Mouse (Mus musculus): ENCODE measurements around the gene Col17a1. TPM values are rescaled to one million over a fixed set of nuclear protein-coding genes. Genes with fewer than 3 reads are reported as not detected.

The Col17a1 gene
- total RNA-seq, 2 experiments from 2014 or later: not detected

- no peak for ATAC-seq (replicated peaks; ENCODE audit: low FRiP score, poor library complexity, severe bottlenecking)
These were observed 70.4 kb downstream of the Col17a1 start for GRCm38 (mm10) chr19:47621478-47621877.

GRCm38 (mm10) chr19:47613442-47613841, 78.5 kb downstream of the Col17a1 start:
- ATAC-seq (replicated peaks; ENCODE audit: low FRiP score, poor library complexity, severe bottlenecking): no peak

- peak; percentile 67; the same call in 1 of the 2 replicates for ATAC-seq (replicated peaks; ENCODE audit: low FRiP score, poor library complexity, severe bottlenecking)
These were observed 83.4 kb downstream of the Col17a1 start for GRCm38 (mm10) chr19:47608513-47608912.

Other genes starting within 250 kb of the Col17a1 start
- 0.19 and 1.5 TPM in 2 replicates for gene Sh3pxd2a, start 227.7 kb downstream of the Col17a1 start, total RNA-seq (2015; ENCODE audit: low replicate concordance)
- 1.1 and 1.4 TPM in 2 replicates for gene Sh3pxd2a, start 227.7 kb downstream of the Col17a1 start, total RNA-seq (2017; ENCODE audit: low replicate concordance)
- gene Stn1, start 154.6 kb downstream of the Col17a1 start, total RNA-seq (2015; ENCODE audit: low replicate concordance): 3.8 TPM in 2 replicates
- gene Stn1, start 154.6 kb downstream of the Col17a1 start, total RNA-seq (2017; ENCODE audit: low replicate concordance): 7.1 and 8.2 TPM in 2 replicates
- 74.0 and 81.3 TPM in 2 replicates for gene Slk, start 112.4 kb downstream of the Col17a1 start, total RNA-seq (2015; ENCODE audit: low replicate concordance)
- gene Slk, start 112.4 kb downstream of the Col17a1 start, total RNA-seq (2017; ENCODE audit: low replicate concordance): 96.8 and 148 TPM in 2 replicates
- gene Sfr1, start 39.6 kb upstream of the Col17a1 start, total RNA-seq (2015; ENCODE audit: low replicate concordance): 25.2 and 26.8 TPM in 2 replicates
- gene Sfr1, start 39.6 kb upstream of the Col17a1 start, total RNA-seq (2017; ENCODE audit: low replicate concordance): 23.4 and 31.6 TPM in 2 replicates
- 63.7 and 66.9 TPM in 2 replicates for gene Gsto1, start 162.9 kb upstream of the Col17a1 start, total RNA-seq (2015; ENCODE audit: low replicate concordance)
- 18.0 and 37.7 TPM in 2 replicates for gene Gsto1, start 162.9 kb upstream of the Col17a1 start, total RNA-seq (2017; ENCODE audit: low replicate concordance)
- not detected in 2 replicates for gene Gsto2, start 173.4 kb upstream of the Col17a1 start, total RNA-seq (2015; ENCODE audit: low replicate concordance)
- gene Gsto2, start 173.4 kb upstream of the Col17a1 start, total RNA-seq (2017; ENCODE audit: low replicate concordance): not detected in 2 replicates
- gene Cfap43, start 227.2 kb upstream of the Col17a1 start, total RNA-seq (2015; ENCODE audit: low replicate concordance): not detected in 2 replicates
- gene Cfap43, start 227.2 kb upstream of the Col17a1 start, total RNA-seq (2017; ENCODE audit: low replicate concordance): not detected in 2 replicates
- 4.6 and 19.0 TPM in 2 replicates for gene Itprip, start 227.2 kb upstream of the Col17a1 start, total RNA-seq (2015; ENCODE audit: low replicate concordance)
- gene Itprip, start 227.2 kb upstream of the Col17a1 start, total RNA-seq (2017; ENCODE audit: low replicate concordance): 3.1 and 7.2 TPM in 2 replicates
- not detected in 2 replicates for gene Cfap58, start 245.6 kb upstream of the Col17a1 start, total RNA-seq (2015; ENCODE audit: low replicate concordance)
- gene Cfap58, start 245.6 kb upstream of the Col17a1 start, total RNA-seq (2017; ENCODE audit: low replicate concordance): not detected in 2 replicates

Data from erythroblast, adult 5-6 weeks (primary cell).